Mouse (Mus musculus): ENCODE data around the gene Apbb1. TPM values are rescaled to one million over a fixed set of nuclear protein-coding genes. Genes with fewer than 3 reads are reported as not detected.
A peak's percentile ranks its signal among the peaks of the same experiment; 100 is the strongest.

The Apbb1 gene
- polyA plus RNA-seq, 1 experiment, result 193 TPM

DNA sequence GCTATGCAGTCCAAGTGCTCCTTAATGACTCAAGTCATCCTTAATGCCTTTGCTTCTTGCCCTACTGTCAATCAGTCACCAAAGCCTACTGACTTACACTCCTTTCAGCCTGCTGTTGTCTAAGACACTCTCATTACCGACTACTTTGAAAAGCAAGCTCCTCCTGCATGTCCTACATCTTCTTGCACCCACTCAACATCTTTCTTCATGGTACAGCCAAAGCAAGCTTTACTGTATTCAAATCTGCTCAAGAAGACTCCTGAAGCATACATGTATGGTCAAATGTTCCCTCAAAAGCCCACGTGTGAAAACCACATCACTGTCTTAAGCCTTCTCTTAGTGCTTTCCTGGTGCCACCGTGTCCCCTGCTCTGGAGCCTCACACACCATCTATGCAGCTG is 18.1 kb downstream of the Apbb1 start:
- WGBS, result 62% methylated on average over 3 of the region's 3 CpGs
- TF ChIP-seq POLR2A (IDR thresholded peaks at IDR 0.05; ENCODE audit: borderline replicate concordance, extremely low read depth, low read depth, low read length) (no peak), CTCF (IDR thresholded peaks at IDR 0.05; ENCODE audit: insufficient read depth, low read length) (no peak)
- Histone ChIP-seq H3K4me3 (replicated peaks; ENCODE audit: extremely low read depth, low read depth, low read length) (no peak overlapping the region), H3K4me1 (ENCODE audit: control insufficient read depth, insufficient read depth, low read length) (peaks cover 7% of the 10 kb centered on the region)
- DNase-seq, result no peak

DNA sequence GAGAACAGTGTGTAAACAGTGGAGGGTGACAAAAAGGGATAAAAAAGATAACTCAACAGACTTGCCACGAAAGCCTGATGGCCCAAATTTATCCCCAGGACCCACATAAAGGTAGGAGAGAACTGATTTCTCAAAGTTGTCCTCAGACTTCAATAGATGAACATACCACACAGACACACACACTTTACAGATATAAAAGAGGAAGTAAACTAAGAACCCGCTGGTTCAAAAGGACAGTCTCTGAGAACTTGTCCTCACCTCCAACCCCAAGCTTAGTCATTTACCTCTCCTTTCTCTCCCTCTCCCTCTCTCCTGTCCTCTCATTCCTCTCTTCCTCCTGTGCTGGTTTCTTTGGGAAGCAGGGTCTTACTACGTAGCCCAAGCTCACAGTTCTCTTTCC is 19.1 kb downstream of the Apbb1 start:
- H3K4me1 ChIP-seq (ENCODE audit: control insufficient read depth, insufficient read depth, low read length), result peaks cover 7% of the 10 kb centered on the region
- TF ChIP-seq POLR2A (IDR thresholded peaks at IDR 0.05; ENCODE audit: borderline replicate concordance, extremely low read depth, low read depth, low read length), result no peak
- WGBS, result 75% methylated on average over 3 of the region's 3 CpGs
- no peak for DNase-seq
- no peak overlapping the region for H3K4me3 ChIP-seq (replicated peaks; ENCODE audit: extremely low read depth, low read depth, low read length)

DNA sequence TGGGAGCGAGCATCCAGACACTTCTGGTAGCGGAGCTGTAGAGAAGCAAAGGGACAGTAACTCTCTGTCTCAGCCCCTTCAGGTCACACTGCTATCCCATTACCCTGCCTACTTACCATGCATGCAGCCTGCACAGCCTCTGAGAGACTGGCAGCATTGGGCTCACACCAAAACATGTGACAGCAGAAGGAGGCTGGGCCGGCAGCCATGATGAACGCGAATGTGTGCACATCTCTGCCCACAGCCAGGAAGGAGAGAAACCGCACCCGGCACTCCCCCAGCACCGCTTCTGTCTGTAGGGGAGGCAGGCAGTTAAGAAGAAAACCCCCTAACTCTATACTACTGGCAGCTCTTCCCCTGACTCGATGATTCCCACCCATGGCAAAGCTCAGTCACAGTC is 22.4 kb downstream of the Apbb1 start:
- no peak for DNase-seq
- peaks cover 6% of the 10 kb centered on the region for H3K4me1 ChIP-seq (ENCODE audit: control insufficient read depth, insufficient read depth, low read length)
- no peak for TF ChIP-seq POLR2A (IDR thresholded peaks at IDR 0.05; ENCODE audit: borderline replicate concordance, extremely low read depth, low read depth, low read length)
- H3K4me3 ChIP-seq (replicated peaks; ENCODE audit: extremely low read depth, low read depth, low read length), result no peak overlapping the region
- 89% methylated on average over 9 of the region's 9 CpGs for WGBS

DNA sequence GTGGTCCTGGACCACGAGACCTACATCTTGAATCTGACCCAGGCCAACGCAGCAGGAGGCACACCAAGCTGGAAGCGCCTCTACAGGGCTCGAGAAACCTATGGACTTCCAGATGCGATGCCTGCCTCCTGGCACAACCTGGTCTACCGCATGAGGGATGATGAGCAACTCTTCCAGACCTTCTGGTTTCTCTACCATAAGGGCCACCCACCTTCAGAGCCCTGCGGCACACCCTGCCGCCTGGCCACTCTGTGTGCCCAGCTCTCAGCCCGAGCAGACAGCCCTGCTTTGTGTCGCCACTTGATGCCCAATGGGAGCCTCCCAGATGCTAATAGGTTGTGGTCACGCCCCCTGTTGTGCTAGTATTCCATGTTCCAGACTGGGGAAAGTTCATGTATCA is 23.8 kb downstream of the Apbb1 start:
- 79% methylated on average over 11 of the region's 11 CpGs for WGBS
- no peak for DNase-seq

DNA sequence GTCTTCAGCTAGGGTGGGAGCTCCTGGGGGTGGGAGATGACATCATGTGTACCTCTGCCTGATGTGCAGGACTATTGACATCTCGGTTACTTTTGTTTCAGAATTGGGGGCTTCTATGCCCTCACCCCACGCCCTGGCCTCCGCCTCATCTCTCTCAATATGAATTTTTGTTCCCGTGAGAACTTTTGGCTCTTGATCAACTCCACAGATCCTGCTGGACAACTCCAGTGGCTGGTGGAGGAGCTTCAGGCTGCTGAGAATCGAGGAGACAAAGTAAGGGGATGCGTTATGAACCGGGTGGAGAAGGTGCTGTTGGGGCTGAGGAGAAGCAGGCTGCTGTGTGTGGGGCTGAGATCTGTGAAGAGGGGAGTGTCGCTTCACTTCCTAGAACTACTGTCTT is 25.0 kb downstream of the Apbb1 start:
- Histone ChIP-seq H3K4me3 (replicated peaks; ENCODE audit: extremely low read depth, low read depth, low read length) (no peak overlapping the region), H3K4me1 (ENCODE audit: control insufficient read depth, insufficient read depth, low read length) (peaks cover 6% of the 10 kb centered on the region)
- WGBS, result 75% methylated on average over 8 of the region's 8 CpGs
- no peak for DNase-seq
- TF ChIP-seq CTCF (IDR thresholded peaks at IDR 0.05; ENCODE audit: insufficient read depth, low read length) (no peak), POLR2A (IDR thresholded peaks at IDR 0.05; ENCODE audit: borderline replicate concordance, extremely low read depth, low read depth, low read length) (no peak)

More for the DNA sequence above, 23.8 kb downstream of the Apbb1 start:
- Histone ChIP-seq H3K4me1 (ENCODE audit: control insufficient read depth, insufficient read depth, low read length) (peaks cover 6% of the 10 kb centered on the region), H3K4me3 (replicated peaks; ENCODE audit: extremely low read depth, low read depth, low read length) (no peak overlapping the region)
- TF ChIP-seq POLR2A (IDR thresholded peaks at IDR 0.05; ENCODE audit: borderline replicate concordance, extremely low read depth, low read depth, low read length), result no peak
- TF ChIP-seq CTCF (IDR thresholded peaks at IDR 0.05; ENCODE audit: insufficient read depth, low read length), result no peak

DNA sequence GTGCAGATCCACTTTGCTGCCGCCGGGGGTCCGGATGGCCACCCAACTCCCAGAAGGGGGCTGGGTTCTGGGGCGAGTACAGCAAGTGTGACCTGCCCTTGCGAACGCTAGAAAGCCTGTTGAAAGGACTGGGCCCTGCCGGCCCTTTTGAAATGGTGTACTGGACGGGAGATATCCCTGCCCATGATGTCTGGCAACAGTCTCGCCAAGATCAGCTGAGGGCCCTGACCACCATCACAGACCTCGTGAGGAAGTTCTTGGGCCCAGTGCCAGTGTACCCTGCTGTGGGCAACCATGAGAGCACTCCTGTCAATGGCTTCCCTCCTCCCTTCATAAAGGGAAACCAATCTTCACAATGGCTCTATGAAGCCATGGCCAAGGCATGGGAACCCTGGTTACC is 25.9 kb downstream of the Apbb1 start:
- TF ChIP-seq CTCF (IDR thresholded peaks at IDR 0.05; ENCODE audit: insufficient read depth, low read length), result no peak
- no peak for TF ChIP-seq POLR2A (IDR thresholded peaks at IDR 0.05; ENCODE audit: borderline replicate concordance, extremely low read depth, low read depth, low read length)
- no peak for DNase-seq
- 79% methylated on average over 10 of the region's 10 CpGs for WGBS
- Histone ChIP-seq H3K4me1 (ENCODE audit: control insufficient read depth, insufficient read depth, low read length) (peaks cover 6% of the 10 kb centered on the region), H3K4me3 (replicated peaks; ENCODE audit: extremely low read depth, low read depth, low read length) (no peak overlapping the region)

DNA sequence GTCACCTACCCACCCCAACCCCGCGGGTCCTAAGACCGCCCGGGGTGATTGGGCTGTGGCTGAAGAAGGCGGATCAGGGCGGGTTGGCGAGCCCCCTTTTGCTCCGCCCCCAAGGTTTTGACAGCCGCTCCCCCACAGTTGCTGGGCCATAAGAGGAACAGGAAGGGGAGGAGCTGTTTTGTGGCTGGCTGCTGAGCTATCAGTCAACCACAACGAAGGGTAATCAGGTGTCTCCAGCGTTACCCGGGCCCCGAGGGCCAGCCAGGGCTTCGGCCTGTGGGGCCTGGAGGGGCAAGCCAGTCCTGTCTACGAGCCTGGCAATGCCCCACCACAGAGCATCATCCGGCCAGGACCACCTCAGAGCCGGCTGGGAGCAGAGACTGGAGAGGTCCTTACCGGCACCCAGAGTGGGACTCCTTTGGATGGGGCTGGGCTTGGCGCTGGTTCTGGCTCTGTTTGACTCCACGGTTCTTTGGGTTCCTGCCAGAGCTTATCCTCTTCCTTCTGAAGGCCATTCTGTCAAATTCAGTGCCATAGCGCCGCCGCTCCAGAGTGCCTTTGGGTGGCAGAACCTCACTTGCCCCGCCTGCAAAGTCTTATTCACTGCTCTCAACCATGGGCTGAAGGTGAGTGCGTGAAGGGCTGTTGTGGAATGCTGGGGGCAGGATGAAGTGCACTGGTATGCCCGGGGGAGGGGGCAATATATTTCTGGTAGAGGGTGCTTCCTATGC is 27.1 kb downstream of the Apbb1 start, which contains the start of gene Smpd1:
Gene Smpd1 (plus strand): TSS at position 149 of the 731 bp plus-strand sequence.
- Histone ChIP-seq H3K4me1 (ENCODE audit: control insufficient read depth, insufficient read depth, low read length) (peaks cover 6% of the 10 kb centered on the region), H3K4me3 (replicated peaks; ENCODE audit: extremely low read depth, low read depth, low read length) (peak within 1 kb of the TSS; percentile 90)
- TF ChIP-seq POLR2A (IDR thresholded peaks at IDR 0.05; ENCODE audit: borderline replicate concordance, extremely low read depth, low read depth, low read length) (peak; percentile 22; the same call in 1 of the 2 replicates), CTCF (IDR thresholded peaks at IDR 0.05; ENCODE audit: insufficient read depth, low read length) (no peak)
- DNase-seq, result peak; percentile 88
- WGBS, result 2% methylated on average over 26 of the region's 26 CpGs

DNA sequence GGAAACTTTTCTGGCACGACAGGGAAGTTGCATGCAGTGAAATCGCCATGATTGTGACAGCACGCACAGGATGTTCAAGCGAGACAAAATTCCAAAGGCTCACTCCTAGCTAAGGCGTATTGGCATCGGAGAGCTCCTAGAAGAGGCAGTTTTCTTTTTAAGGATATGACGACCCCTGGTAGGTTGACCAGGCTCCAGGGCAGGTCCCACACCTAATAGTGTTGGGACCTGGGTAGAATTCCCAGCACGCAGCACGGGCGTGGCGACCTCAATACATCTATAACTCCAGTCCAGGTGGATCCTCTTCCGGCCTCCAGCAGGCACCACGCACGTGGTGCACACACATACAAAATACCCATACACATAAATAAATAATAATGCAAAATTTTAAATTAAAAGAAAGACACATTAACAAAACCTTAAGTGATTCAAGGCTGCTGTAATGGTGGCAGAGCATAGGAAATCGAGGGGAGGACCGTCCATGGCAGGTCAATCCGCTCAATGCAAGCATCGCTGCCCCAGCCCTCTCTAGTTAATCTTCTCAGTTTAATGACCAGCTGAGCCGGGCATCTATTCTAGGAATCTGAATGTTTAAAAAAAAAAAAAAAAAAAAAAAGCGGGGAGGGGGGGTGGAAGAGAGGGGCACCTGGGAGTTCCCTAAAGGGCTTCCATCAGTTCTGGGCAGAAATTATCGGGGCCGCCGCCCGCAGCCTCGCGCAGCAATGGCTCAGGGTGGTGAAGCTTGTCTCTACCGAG is 27.8 kb downstream of the Apbb1 start:
- no peak for DNase-seq
- TF ChIP-seq POLR2A (IDR thresholded peaks at IDR 0.05; ENCODE audit: borderline replicate concordance, extremely low read depth, low read depth, low read length) (no peak; the same call in 1 of the 2 replicates), CTCF (IDR thresholded peaks at IDR 0.05; ENCODE audit: insufficient read depth, low read length) (no peak)
- H3K4me1 ChIP-seq (ENCODE audit: control insufficient read depth, insufficient read depth, low read length), result peaks cover 6% of the 10 kb centered on the region
- WGBS, result 39% methylated on average over 26 of the region's 27 CpGs
- H3K4me3 ChIP-seq (replicated peaks; ENCODE audit: extremely low read depth, low read depth, low read length), result peak overlapping the region; percentile 90

DNA sequence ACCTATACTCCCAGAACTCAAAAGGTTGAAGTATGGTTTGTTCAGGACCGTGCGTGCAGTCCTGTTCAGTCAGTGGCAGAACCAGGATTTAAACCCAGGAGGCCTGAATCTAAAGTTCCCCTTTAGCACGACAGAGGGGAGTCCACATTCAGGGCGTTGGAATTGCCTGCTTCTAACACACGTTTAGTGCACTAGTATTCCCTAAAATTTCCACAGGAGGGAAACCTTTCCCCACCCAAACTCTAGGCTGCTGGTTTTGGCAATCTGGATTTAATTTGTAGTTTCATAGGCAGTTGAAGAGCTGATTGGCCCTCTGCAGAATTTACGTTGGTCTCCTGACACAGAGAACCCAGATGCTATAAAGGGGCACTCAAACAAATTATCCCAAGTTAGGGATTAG is 32.4 kb downstream of the Apbb1 start:
- Histone ChIP-seq H3K4me3 (replicated peaks; ENCODE audit: extremely low read depth, low read depth, low read length) (no peak overlapping the region), H3K4me1 (ENCODE audit: control insufficient read depth, insufficient read depth, low read length) (no peaks in the 10 kb centered on the region)
- WGBS, result 41% methylated on average over 6 of the region's 6 CpGs
- no peak for DNase-seq
- no peak for TF ChIP-seq POLR2A (IDR thresholded peaks at IDR 0.05; ENCODE audit: borderline replicate concordance, extremely low read depth, low read depth, low read length)
- TF ChIP-seq CTCF (IDR thresholded peaks at IDR 0.05; ENCODE audit: insufficient read depth, low read length), result 0 out of 2 replicates have a peak, but pooled peaks have one; percentile 11

DNA sequence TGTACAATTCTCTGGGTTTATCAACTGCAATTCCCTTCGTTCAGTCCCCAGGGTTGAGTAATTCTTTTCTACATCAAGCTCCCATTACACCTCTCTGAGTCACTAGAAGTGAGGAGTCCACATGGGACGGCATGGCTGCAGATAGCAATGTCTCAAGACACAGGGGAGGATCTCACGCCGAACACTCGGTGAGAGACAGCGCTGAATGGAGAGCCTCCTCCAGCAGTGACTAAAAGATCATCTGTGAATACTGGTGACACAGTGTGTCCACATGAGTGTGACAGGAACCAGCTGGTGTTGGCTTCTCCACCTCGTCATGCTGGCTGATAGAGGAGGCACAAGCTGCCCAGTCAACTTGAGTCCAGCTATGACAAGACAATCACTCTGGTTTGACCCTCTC is 33.5 kb downstream of the Apbb1 start:
- no peaks in the 10 kb centered on the region for H3K4me1 ChIP-seq (ENCODE audit: control insufficient read depth, insufficient read depth, low read length)
- no peak for DNase-seq
- TF ChIP-seq CTCF (IDR thresholded peaks at IDR 0.05; ENCODE audit: insufficient read depth, low read length) (no peak), POLR2A (IDR thresholded peaks at IDR 0.05; ENCODE audit: borderline replicate concordance, extremely low read depth, low read depth, low read length) (no peak)
- WGBS, result 60% methylated on average over 7 of the region's 7 CpGs
- H3K4me3 ChIP-seq (replicated peaks; ENCODE audit: extremely low read depth, low read depth, low read length), result no peak overlapping the region

All from lung, adult 2 months (tissue).